Mouse (Mus musculus) heart, embryonic 14.5 days (tissue): Measurements from ENCODE around the gene Ppp2r2d. TPM values are rescaled to one million over a fixed set of nuclear protein-coding genes. Genes with fewer than 3 reads are reported as not detected.

Experiments used
- ATAC-seq: fragments of 200-750 bp; cut with Nextera tagmentation; 2 replicates; pipeline ENCODE4 v1.8.0; 2017; ENCODE audit warnings: low read depth, moderate TSS enrichment; ENCODE audit not compliant: insufficient number of reproducible peaks, insufficient read depth, low FRiP score
- H3K27ac ChIP-seq, 2 experiments: fragments of 200-500 bp in 1 of 2; fragments of 300-500 bp in 1 of 2; sonication (generic) in 1 of 2; replicated peaks in 1 of 2; 2 replicates each; pipeline ENCODE4 v1.5.1; 2012 to 2014; ENCODE audit warnings: low read depth in 2 of 2, low read length in 2 of 2, control low read depth in 1 of 2, mild to moderate bottlenecking in 1 of 2, mixed read lengths in 1 of 2; ENCODE audit not compliant: control insufficient read depth in 1 of 2, insufficient read depth in 1 of 2
- H3K27me3 ChIP-seq: fragments of 300-500 bp; sonication (generic); 2 replicates; pipeline ENCODE4 v1.6.1; 2014; ENCODE audit warnings: mild to moderate bottlenecking, low read length, control low read depth; ENCODE audit not compliant: control insufficient read depth, insufficient read depth
- H3K36me3 ChIP-seq: fragments of 300-500 bp; sonication (generic); 2 replicates; pipeline ENCODE4 v1.6.1; 2014; ENCODE audit warnings: mild to moderate bottlenecking, control low read depth, low read length, mixed read lengths; ENCODE audit not compliant: control insufficient read depth, insufficient read depth
- H3K4me1 ChIP-seq, 2 experiments: fragments of 200-500 bp in 1 of 2; fragments of 300-500 bp in 1 of 2; sonication (generic) in 1 of 2; 2 replicates each; pipeline ENCODE4 v1.6.1; 2012 to 2014; ENCODE audit warnings: low read length in 2 of 2, control low read depth in 1 of 2, mixed read lengths in 1 of 2; ENCODE audit not compliant: control insufficient read depth in 2 of 2, insufficient read depth in 2 of 2
- H3K4me2 ChIP-seq: fragments of 300-500 bp; sonication (generic); 2 replicates; pipeline ENCODE4 v1.6.1; 2014; ENCODE audit warnings: mild to moderate bottlenecking, low read length
- H3K4me3 ChIP-seq, 2 experiments: fragments of 200-500 bp in 1 of 2; fragments of 300-500 bp in 1 of 2; sonication (generic) in 1 of 2; 2 replicates each; pipeline ENCODE4 v1.5.1; 2012 to 2014; ENCODE audit warnings: low read length in 2 of 2, mild to moderate bottlenecking in 2 of 2, control low read depth in 1 of 2, low read depth in 1 of 2, moderate library complexity in 1 of 2; ENCODE audit not compliant: control insufficient read depth in 1 of 2, insufficient read depth in 1 of 2
- H3K9ac ChIP-seq: fragments of 300-500 bp; sonication (generic); 2 replicates; pipeline ENCODE4 v1.6.1; 2014; ENCODE audit warnings: mild to moderate bottlenecking, low read length
- H3K9me3 ChIP-seq: fragments of 300-500 bp; sonication (generic); 2 replicates; pipeline ENCODE4 v1.6.1; 2016; ENCODE audit warnings: low read length, control low read depth; ENCODE audit not compliant: control insufficient read depth
- WGBS: fragments of 180-500 bp; shearing (Covaris S2); extraction: QIAGEN DNeasy Blood & Tissue Kit; methylation state at CpG from one replicate; pipeline ENCODE4 v1.1.7; 2014; 5-methylcytosine and 5-hydroxymethylcytosine counted together
- polyA plus RNA-seq: library from polyadenylated mRNA; unstranded; fragments of >200 nt; fragmentation: Nextera tagmentation; extraction: Ambion mirVana; gene quantifications from 2 replicates; pipeline ENCODE4 v1.2.1, GENCODE M21; 2014

Ppp2r2d gene
- polyA plus RNA-seq, 1 experiment from 2014 or later: 38.1 TPM

GRCm38 (mm10) chr7:138864776-138865175 lies 18.9 kb downstream of the Ppp2r2d start:
- no peak for ATAC-seq
- H3K36me3 ChIP-seq: peaks cover 48% of the 10 kb centered on the region
- WGBS: 94% methylated on average over 1 of the region's 1 CpGs
- no peak overlapping the region for H3K4me2 ChIP-seq
- H3K4me1 ChIP-seq: peaks cover 0 to 5% of the 10 kb centered on the region in 2 experiments; a peak in 1 of 4 replicates
- no peaks in the 10 kb centered on the region for H3K27me3 ChIP-seq
- no peaks in the 10 kb centered on the region for H3K9me3 ChIP-seq
- H3K27ac ChIP-seq: no peak overlapping the region
- no peak overlapping the region for H3K9ac ChIP-seq
- H3K4me3 ChIP-seq: no peak overlapping the region

GRCm38 (mm10) chr7:138867286-138867685 lies 21.4 kb downstream of the Ppp2r2d start:
- H3K27ac ChIP-seq: no peak overlapping the region
- H3K4me2 ChIP-seq: no peak overlapping the region
- WGBS: 79% methylated on average over 6 of the region's 6 CpGs
- ATAC-seq: no peak
- no peaks in the 10 kb centered on the region for H3K9me3 ChIP-seq
- H3K9ac ChIP-seq: no peak overlapping the region
- H3K27me3 ChIP-seq: no peaks in the 10 kb centered on the region
- no peak overlapping the region for H3K4me3 ChIP-seq
- H3K36me3 ChIP-seq: peaks cover 62% of the 10 kb centered on the region
- H3K4me1 ChIP-seq: peaks cover 0 to 5% of the 10 kb centered on the region in 2 experiments; a peak in 1 of 4 replicates

- no peaks in the 10 kb centered on the region for H3K27me3 ChIP-seq
- ATAC-seq: no peak
- H3K4me1 ChIP-seq: peaks cover 0 to 5% of the 10 kb centered on the region in 2 experiments; a peak in 1 of 4 replicates
- H3K9ac ChIP-seq: no peak overlapping the region
- no peak overlapping the region for H3K4me2 ChIP-seq
- 90% methylated on average over 4 of the region's 4 CpGs for WGBS
- H3K4me3 ChIP-seq: no peak overlapping the region
- H3K27ac ChIP-seq: no peak overlapping the region
- H3K9me3 ChIP-seq: no peaks in the 10 kb centered on the region
- H3K36me3 ChIP-seq: peaks cover 70% of the 10 kb centered on the region
Observed at GRCm38 (mm10) chr7:138868316-138868715, 22.4 kb downstream of the Ppp2r2d start.

- no peaks in the 10 kb centered on the region for H3K27me3 ChIP-seq
- no peaks in the 10 kb centered on the region for H3K9me3 ChIP-seq
- peaks cover 100% of the 10 kb centered on the region for H3K36me3 ChIP-seq
- 89% methylated on average over 3 of the region's 3 CpGs for WGBS
- no peak overlapping the region for H3K4me3 ChIP-seq
- no peak overlapping the region for H3K4me2 ChIP-seq
- no peak; the same call in 1 of the 2 replicates for ATAC-seq
- no peaks in the 10 kb centered on the region for H3K4me1 ChIP-seq
- no peak overlapping the region for H3K9ac ChIP-seq
- no peak overlapping the region for H3K27ac ChIP-seq
Observed at GRCm38 (mm10) chr7:138872956-138873355, 27.1 kb downstream of the Ppp2r2d start.

GRCm38 (mm10) chr7:138875031-138875430 lies 29.2 kb downstream of the Ppp2r2d start:
- H3K27me3 ChIP-seq: no peaks in the 10 kb centered on the region
- no peak overlapping the region for H3K27ac ChIP-seq
- H3K9ac ChIP-seq: no peak overlapping the region
- H3K9me3 ChIP-seq: no peaks in the 10 kb centered on the region
- ATAC-seq: no peak
- 76% methylated on average over 3 of the region's 3 CpGs for WGBS
- peaks cover 100% of the 10 kb centered on the region for H3K36me3 ChIP-seq
- H3K4me1 ChIP-seq: no peaks in the 10 kb centered on the region
- H3K4me2 ChIP-seq: no peak overlapping the region
- H3K4me3 ChIP-seq: no peak overlapping the region

GRCm38 (mm10) chr7:138883724-138884123 lies 37.8 kb downstream of the Ppp2r2d start:
- Histone ChIP-seq H3K36me3 (peaks cover 75% of the 10 kb centered on the region), H3K9me3 (no peaks in the 10 kb centered on the region), H3K27me3 (no peaks in the 10 kb centered on the region), H3K4me3 (no peak overlapping the region), H3K27ac (no peak overlapping the region), H3K9ac (no peak overlapping the region), H3K4me2 (no peak overlapping the region), H3K4me1 (no peaks in the 10 kb centered on the region)
- no peak for ATAC-seq
- WGBS: 89% methylated on average over 3 of the region's 3 CpGs

GRCm38 (mm10) chr7:138885365-138886289 lies 39.7 kb downstream of the Ppp2r2d start:
- no peak for ATAC-seq
- H3K36me3 ChIP-seq: peaks cover 57% of the 10 kb centered on the region
- no peak overlapping the region for H3K4me3 ChIP-seq
- H3K4me1 ChIP-seq: no peaks in the 10 kb centered on the region
- no peak overlapping the region for H3K27ac ChIP-seq
- no peaks in the 10 kb centered on the region for H3K27me3 ChIP-seq
- WGBS: 80% methylated on average over 13 of the region's 13 CpGs
- H3K9ac ChIP-seq: no peak overlapping the region
- H3K9me3 ChIP-seq: no peaks in the 10 kb centered on the region
- no peak overlapping the region for H3K4me2 ChIP-seq
